Mouse (Mus musculus) induced T-regulatory cell, adult 2 months (primary cell): Measurements from ENCODE around the gene Smyd3.

Source experiments
- DNase-seq: peaks from one replicate; pipeline ENCODE4 v3.0.0-alpha.2; 2012; ENCODE audit warnings: low read depth

Smyd3 gene

GRCm38 (mm10) chr1:179458987-179459368 lies 58.9 kb downstream of the Smyd3 start:
- DNase-seq: no peak

- no peak for DNase-seq
Measured at GRCm38 (mm10) chr1:179458236-179458986, 59.4 kb downstream of the Smyd3 start.

GRCm38 (mm10) chr1:179454600-179454999 lies 63.2 kb downstream of the Smyd3 start:
- DNase-seq: no peak

DNA sequence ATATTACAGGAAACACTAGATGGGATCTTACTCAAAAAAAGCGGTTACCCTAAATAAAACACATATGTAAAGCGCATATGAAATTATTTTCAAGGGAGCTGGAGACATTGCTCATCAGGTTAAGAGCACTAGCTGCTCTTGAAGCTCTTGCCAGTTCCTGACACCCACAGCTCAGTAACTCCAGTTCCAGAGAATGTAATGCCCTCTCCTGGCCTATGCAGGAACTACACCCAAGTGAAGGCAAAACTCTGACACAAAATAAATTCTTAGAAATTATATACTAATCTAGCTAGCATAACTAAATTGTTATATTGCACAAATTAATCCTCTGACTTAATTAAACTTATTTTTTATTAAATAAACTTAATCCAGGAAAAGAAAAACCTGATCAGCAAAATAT lies 66.6 kb downstream of the Smyd3 start:
- DNase-seq: peak; percentile 35

DNA sequence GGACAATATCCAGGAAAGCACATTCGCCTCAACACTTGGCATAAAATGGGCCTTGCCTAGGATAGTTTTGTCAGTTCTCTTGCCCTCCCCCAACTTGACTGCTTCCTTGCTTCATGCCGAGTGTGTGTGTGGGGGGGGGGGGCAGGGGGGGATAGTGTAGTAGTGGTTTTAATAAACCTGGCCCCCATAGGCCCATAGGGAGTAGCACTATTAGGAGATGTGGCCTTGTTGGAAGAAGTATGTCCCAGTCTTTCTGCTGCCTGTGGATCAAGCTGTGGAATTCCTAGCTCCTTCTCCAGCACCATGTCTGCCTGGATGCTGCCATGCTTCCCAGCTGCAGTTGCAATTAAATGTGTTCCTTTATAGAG lies 71.0 kb downstream of the Smyd3 start:
- no peak for DNase-seq

- no peak for DNase-seq
Measured at GRCm38 (mm10) chr1:179446127-179446844, 71.6 kb downstream of the Smyd3 start.

- no peak for DNase-seq
Measured at GRCm38 (mm10) chr1:179443835-179444234, 74.0 kb downstream of the Smyd3 start.

GRCm38 (mm10) chr1:179443423-179443822 lies 74.4 kb downstream of the Smyd3 start:
- no peak for DNase-seq

DNA sequence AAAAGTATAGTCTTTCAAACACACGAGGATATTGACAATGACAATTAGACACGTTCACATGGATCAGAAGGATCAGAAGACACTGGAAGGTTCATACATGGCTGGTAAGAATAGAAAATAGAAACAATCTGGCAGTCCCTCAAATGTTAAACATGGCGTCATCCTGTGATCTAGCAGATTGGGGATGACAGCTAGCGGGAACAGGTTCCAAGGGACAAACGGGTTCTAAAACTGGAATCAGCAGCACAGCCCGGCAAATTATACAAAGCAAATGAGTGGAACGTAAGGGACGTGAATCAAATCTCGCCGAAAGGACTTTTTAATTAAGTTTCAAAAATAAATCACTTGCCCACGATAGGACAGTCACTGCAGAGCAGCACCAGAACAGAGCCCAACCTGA lies 81.2 kb downstream of the Smyd3 start:
- no peak for DNase-seq

DNA sequence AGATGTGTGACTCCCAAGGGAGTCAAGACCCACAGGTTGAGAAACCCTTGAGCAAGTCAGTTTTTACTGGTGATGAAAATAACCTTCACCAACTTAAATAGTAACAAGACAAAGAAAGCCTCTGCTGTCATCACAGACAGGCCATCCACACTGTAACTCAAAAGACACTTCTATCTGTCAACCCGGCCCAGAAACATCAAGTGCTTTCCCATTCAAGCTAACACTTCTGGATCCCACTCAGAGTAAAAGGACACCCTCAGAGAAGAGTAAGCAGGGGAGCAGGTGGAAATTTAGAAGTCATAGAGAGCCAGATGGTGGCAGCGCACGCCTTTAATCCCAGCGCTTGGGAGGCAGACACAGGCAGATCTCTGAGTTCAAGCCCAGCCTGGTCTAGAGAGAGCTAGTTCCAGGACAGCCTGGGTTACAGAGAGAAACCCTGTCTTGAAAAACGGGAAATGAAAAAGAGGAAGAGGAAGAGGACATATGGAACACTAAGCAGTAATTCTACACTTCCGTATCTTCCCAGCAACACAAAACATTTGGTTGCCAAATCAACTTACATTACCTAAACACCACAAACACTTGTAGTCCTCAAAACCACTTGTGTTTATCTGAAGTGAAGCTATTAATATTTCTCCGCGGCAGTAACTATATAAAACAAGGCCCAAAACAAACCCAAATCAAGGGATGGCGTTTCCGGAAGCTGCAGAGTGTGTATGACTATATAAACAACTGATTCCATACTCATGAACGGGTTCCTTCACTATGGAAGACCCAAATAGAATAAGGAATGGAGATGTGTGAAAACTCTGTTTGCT lies 83.2 kb downstream of the Smyd3 start:
- DNase-seq: no peak

DNA sequence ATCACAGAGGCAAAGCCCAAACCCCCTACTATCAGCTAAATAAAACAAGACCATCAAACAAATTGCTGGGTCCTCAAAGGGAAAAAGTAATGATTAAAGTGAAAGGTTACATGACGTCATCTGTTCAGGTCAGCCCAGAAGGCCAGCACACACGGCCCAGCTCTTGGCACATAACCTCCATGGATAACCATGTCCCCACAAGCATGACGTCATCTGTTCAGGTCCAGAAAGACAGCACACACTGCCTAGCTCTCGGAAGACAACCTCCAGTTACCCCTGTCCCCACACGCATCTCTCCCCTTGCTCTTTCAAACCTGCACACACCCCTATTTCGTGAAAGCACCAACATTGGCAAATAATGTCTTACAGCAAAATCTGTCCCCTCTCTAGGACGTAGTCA lies 84.0 kb downstream of the Smyd3 start:
- no peak for DNase-seq

DNA sequence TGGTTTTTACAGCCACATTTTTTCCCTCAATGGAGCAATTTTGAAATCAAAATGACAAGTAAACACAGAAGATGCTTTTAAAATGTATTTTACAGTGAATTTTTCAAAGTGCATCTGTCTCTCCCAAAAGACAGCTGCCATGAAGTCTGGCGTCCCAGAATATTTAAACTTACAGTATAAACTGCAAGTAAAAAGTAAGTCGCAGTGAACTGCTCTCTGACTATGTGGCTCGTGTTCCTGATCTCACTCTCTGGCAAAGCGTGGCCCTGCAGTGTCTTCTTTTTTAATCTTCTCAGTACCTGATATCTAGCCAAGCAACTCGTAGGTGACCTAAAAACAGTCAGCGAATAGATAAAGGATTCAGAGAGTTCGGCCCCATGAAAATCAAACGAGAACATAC lies 84.5 kb downstream of the Smyd3 start:
- no peak for DNase-seq

DNA sequence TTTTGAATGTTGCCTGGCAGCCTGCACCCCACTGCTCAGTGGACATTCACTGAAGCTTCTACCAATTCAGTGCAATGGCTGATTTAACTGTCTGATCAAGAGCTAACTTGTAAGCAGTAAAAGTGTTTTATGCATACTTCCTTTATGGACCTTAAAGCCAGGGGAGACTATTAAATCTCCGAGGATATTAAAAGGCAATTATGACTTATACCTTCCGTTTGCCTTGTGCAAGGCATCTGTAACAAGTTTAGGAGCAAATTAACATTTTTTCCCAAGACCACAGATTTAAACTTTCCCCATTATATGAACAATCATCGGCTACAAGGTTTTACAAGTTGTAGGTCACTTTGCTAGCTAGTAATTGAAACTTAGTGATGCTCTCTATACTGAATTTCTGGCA lies 87.8 kb downstream of the Smyd3 start:
- no peak for DNase-seq

GRCm38 (mm10) chr1:179424879-179425472 lies 92.9 kb downstream of the Smyd3 start:
- no peak for DNase-seq

DNA sequence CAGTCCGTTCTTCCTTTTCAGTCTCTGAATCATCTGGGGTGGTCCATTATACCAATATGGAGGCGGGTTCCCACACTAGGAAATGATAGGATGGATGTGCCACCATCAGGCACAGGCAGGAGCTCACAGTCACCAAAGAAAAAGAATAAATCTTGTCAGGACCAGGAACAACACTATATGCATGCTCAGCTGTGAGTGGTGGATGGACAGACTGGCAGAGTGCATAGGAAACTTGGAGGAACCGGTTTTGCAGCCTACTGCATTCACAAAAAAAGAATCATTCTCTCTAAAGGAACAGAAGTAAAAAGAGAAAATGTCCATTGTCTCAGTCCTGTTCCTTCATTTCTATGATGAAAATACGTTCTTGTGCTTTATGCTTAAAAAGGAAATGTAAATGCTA lies 98.8 kb downstream of the Smyd3 start:
- no peak for DNase-seq

DNA sequence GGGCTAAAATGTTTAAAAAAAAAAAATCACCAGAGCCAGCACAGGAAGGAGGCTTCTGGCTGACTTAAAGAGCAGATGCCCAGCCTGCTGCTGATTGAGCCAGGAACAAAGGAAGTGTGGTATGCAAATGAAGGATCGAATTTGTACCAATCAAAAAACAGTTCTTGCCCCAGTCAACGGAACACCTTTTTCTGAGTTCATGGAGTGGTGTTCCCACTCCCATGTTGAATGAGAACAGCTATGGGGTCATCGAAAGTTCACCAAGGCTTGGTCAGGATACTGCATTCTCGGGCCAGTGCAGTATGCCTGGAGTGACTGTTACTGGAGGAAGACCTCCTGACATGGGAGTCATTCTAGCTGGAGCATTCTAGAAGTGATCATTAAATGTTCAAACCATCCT lies 109.8 kb downstream of the Smyd3 start:
- no peak for DNase-seq

GRCm38 (mm10) chr1:179400835-179401234 lies 117.0 kb downstream of the Smyd3 start:
- no peak for DNase-seq

GRCm38 (mm10) chr1:179398639-179399038 lies 119.2 kb downstream of the Smyd3 start:
- DNase-seq: no peak

GRCm38 (mm10) chr1:179386237-179386975 lies 131.4 kb downstream of the Smyd3 start:
- DNase-seq: no peak

GRCm38 (mm10) chr1:179385691-179386090 lies 132.2 kb downstream of the Smyd3 start:
- no peak for DNase-seq

DNA sequence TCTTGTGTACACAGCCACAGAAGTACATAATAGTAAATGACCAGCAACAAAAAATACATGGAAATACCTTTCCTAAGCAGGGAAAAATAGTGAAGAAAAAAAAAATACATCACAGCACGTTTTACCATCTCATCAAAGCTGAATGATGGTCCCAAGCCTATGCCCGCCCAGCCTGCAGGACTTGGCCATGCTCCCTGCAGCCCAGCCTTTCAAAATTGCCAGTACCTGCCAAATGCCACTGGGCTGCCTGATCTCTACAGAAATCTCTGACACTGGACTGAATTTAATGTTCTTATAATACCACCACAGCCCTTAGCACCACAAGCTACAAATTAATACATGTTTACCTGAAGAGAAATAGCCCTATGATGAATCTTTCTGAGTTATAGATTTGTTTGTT lies 133.5 kb downstream of the Smyd3 start:
- no peak for DNase-seq

DNA sequence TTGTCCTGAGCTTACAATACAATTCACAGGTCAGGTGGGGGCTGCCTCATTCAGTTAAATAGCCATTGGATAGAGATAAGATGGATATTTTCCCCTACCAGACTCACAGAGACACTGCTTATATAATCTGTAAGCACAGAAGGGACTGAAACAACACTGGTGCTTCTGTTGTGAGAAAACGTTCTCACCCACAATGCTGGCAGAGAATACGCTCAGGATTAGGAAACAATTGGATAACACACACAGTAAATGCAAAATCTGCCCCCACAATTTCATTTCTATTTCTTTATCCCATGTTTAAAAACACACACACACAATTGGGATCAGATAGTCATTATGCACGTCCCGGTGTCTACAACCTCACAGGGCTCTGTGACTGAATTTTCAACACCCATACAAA lies 139.7 kb downstream of the Smyd3 start:
- no peak for DNase-seq
